Mouse (Mus musculus) kidney, postnatal 0 days (tissue): ENCODE data around the gene Dnajc2. TPM values are rescaled to one million over a fixed set of nuclear protein-coding genes. Genes with fewer than 3 reads are reported as not detected.

Source experiments
- ATAC-seq: fragments of 200-750 bp; cut with Nextera tagmentation; replicated peaks from 2 replicates; pipeline ENCODE4 v1.8.0; 2017; ENCODE audit warnings: low read depth, moderate number of reproducible peaks, moderate TSS enrichment, moderate library complexity; ENCODE audit not compliant: low FRiP score
- DNase-seq: peaks from one replicate; pipeline ENCODE4 v3.0.0-alpha.2; 2016; ENCODE audit warnings: low spot score
- H3K27ac ChIP-seq: fragments of 300-500 bp; sonication (generic); 2 replicates; pipeline ENCODE4 v1.5.1; 2014; ENCODE audit warnings: mild to moderate bottlenecking
- H3K27me3 ChIP-seq: fragments of 300-500 bp; sonication (generic); 2 replicates; pipeline ENCODE4 v1.6.1; 2014; ENCODE audit warnings: low read length, mixed read lengths; ENCODE audit not compliant: insufficient read depth
- H3K36me3 ChIP-seq: fragments of 300-500 bp; sonication (generic); 2 replicates; pipeline ENCODE4 v1.6.1; 2014; ENCODE audit warnings: low read length, mixed read lengths; ENCODE audit not compliant: insufficient read depth
- H3K4me1 ChIP-seq: fragments of 300-500 bp; sonication (generic); replicated peaks from 2 replicates; pipeline ENCODE4 v1.6.1; 2014; ENCODE audit warnings: antibody characterized with exemption, low read length, mixed read lengths; ENCODE audit not compliant: insufficient read depth
- H3K4me2 ChIP-seq: fragments of 300-500 bp; sonication (generic); 2 replicates; pipeline ENCODE4 v1.6.1; 2014; ENCODE audit warnings: mild to moderate bottlenecking, low read length, moderate library complexity, mixed read lengths
- H3K4me3 ChIP-seq: fragments of 300-500 bp; sonication (generic); replicated peaks from 2 replicates; pipeline ENCODE4 v1.5.1; 2014; ENCODE audit warnings: low read depth, low read length
- H3K9ac ChIP-seq: fragments of 300-500 bp; sonication (generic); 2 replicates; pipeline ENCODE4 v1.6.1; 2014; ENCODE audit warnings: low read depth, low read length
- H3K9me3 ChIP-seq: fragments of 300-500 bp; sonication (generic); replicated peaks from 2 replicates; pipeline ENCODE4 v1.6.1; 2016; ENCODE audit warnings: low read length, inconsistent platforms, mixed read lengths
- CTCF ChIP-seq: IDR thresholded peaks from 2 replicates; pipeline ENCODE4 v1.5.1; 2016; ENCODE audit warnings: antibody characterized with exemption, low read depth, mild to moderate bottlenecking, moderate library complexity
- WGBS: fragments of 180-500 bp; shearing (Covaris S2); extraction: QIAGEN DNeasy Blood & Tissue Kit; methylation state at CpG from one replicate; pipeline ENCODE4 v1.1.7; 2014; 5-methylcytosine and 5-hydroxymethylcytosine counted together
- polyA plus RNA-seq: library from polyadenylated mRNA; unstranded; fragments of >200 nt; fragmentation: Nextera tagmentation; extraction: Ambion mirVana; gene quantifications from 2 replicates; pipeline ENCODE4 v1.2.1, GENCODE M21; 2015

Dnajc2 gene
- polyA plus RNA-seq, 1 experiment from 2014 or later = 77.8 TPM

DNA sequence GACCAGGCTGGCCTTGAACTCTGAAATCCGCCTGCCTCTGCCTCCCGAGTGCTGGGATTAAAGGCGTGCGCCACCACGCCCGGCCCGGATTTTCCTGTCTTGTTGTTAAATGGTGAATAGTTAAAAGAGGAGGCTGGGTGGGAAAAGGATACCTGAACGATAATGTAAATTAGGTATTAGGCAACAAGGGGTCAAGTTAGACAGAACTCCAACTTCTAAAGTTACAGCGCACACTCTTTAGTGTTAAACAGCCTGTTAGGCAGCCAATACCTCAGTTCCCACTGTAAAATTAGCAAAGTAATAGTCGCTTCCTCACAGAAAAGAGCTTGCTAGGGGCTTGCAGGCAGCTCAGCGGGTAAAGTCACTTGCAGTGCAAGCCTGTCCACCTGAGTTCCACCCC is 49.0 kb downstream of the Dnajc2 start:
- Histone ChIP-seq H3K9me3 (no peaks in the 10 kb centered on the region), H3K27ac (no peak overlapping the region), H3K36me3 (peaks cover 11% of the 10 kb centered on the region; the same call in 1 of the 2 replicates), H3K9ac (no peak overlapping the region), H3K4me3 (no peak overlapping the region), H3K4me1 (peaks cover 3% of the 10 kb centered on the region; the same call in 1 of the 2 replicates), H3K27me3 (no peaks in the 10 kb centered on the region), H3K4me2 (no peak overlapping the region)
- TF ChIP-seq CTCF = no peak
- no peak for ATAC-seq
- 85% methylated on average over 11 of the region's 11 CpGs for WGBS
- DNase-seq = no peak

DNA sequence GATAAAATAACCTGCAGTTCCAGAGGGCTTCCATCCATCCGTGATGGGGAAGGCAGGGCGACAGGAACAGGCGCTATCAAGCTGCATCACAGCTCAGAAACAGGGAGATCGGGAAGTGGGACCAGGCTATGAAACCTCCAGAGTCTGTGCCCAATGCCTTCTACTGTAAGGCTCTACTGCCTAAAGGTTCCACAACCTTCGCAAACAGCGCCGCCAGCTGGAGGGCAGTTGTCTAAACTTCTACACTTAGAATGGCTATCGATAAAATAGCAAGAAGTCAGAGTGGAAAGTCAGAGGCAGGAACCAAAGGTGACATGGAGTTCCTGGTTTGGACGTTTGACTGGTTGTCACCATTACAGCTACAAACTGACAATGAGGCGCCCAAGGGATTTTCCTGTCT is 49.5 kb downstream of the Dnajc2 start:
- TF ChIP-seq CTCF = peak; percentile 77
- Histone ChIP-seq H3K4me1 (peaks cover 3% of the 10 kb centered on the region; the same call in 1 of the 2 replicates), H3K9me3 (no peaks in the 10 kb centered on the region), H3K27ac (no peak overlapping the region), H3K4me3 (peak overlapping the region; percentile 4; the same call in 1 of the 2 replicates), H3K9ac (no peak overlapping the region), H3K4me2 (0 out of 2 replicates have a peak overlapping the region, but pooled peaks have one; percentile 3), H3K27me3 (no peaks in the 10 kb centered on the region), H3K36me3 (peaks cover 10% of the 10 kb centered on the region; the same call in 1 of the 2 replicates)
- ATAC-seq (no peak), DNase-seq (peak; percentile 79)
- 32% methylated on average over 10 of the region's 10 CpGs for WGBS

DNA sequence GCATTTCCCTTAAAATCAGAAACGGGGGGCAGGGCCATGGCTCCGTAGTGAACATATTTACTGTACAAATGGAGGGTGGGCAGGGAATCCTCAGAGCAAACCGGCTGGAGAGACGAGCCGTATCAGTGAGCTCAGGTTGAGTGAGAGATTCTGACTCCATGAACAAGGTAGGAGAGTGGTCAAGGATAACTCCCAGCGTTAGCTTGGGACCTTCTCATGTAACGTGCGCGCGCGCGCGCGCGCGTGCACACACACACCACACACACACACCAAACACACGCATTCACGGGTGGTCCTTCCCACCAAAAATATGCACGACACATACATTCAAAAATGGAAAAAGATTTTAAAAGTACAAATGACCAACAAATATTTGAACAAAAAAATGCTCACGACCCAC is 50.0 kb downstream of the Dnajc2 start:
- Histone ChIP-seq H3K27me3 (no peaks in the 10 kb centered on the region), H3K27ac (no peak overlapping the region), H3K4me1 (peaks cover 3% of the 10 kb centered on the region; the same call in 1 of the 2 replicates), H3K9ac (no peak overlapping the region), H3K4me3 (peak overlapping the region; percentile 4; the same call in 1 of the 2 replicates), H3K4me2 (peak overlapping the region; percentile 3; the same call in 1 of the 2 replicates), H3K9me3 (no peaks in the 10 kb centered on the region), H3K36me3 (0 out of 2 replicates have a peak, but pooled peaks cover 6% of the 10 kb centered on the region)
- DNase-seq (no peak), ATAC-seq (no peak)
- TF ChIP-seq CTCF = no peak
- WGBS = 81% methylated on average over 20 of the region's 20 CpGs

DNA sequence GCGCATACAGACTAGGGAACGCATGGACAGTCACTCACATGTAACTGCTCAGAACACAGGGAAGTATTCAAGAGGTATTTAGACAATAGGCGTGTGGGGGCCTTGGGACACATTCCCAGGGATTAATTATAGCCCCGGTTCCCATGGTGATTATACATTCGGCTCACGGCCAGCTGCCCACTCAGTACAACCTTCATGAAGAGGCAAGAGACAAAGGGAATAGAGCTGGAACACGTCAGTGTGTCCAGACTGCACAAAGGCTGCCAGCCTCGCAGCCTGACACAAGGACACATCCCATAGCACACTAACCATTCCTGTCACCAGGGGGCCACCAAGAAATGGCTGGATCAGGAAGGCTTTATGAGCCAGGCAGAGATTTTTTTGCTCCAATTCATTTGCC is 52.1 kb downstream of the Dnajc2 start:
- 14% methylated on average over 8 of the region's 8 CpGs for WGBS
- Histone ChIP-seq H3K4me3 (no peak overlapping the region), H3K27me3 (no peaks in the 10 kb centered on the region), H3K9ac (no peak overlapping the region), H3K27ac (peak overlapping the region; percentile 58), H3K36me3 (no peaks in the 10 kb centered on the region), H3K4me1 (peaks cover 3% of the 10 kb centered on the region; the same call in 1 of the 2 replicates), H3K4me2 (0 out of 2 replicates have a peak overlapping the region, but pooled peaks have one; percentile 2), H3K9me3 (no peaks in the 10 kb centered on the region)
- TF ChIP-seq CTCF = peak; percentile 83
- peak; percentile 41 for ATAC-seq
- peak; percentile 80 for DNase-seq

DNA sequence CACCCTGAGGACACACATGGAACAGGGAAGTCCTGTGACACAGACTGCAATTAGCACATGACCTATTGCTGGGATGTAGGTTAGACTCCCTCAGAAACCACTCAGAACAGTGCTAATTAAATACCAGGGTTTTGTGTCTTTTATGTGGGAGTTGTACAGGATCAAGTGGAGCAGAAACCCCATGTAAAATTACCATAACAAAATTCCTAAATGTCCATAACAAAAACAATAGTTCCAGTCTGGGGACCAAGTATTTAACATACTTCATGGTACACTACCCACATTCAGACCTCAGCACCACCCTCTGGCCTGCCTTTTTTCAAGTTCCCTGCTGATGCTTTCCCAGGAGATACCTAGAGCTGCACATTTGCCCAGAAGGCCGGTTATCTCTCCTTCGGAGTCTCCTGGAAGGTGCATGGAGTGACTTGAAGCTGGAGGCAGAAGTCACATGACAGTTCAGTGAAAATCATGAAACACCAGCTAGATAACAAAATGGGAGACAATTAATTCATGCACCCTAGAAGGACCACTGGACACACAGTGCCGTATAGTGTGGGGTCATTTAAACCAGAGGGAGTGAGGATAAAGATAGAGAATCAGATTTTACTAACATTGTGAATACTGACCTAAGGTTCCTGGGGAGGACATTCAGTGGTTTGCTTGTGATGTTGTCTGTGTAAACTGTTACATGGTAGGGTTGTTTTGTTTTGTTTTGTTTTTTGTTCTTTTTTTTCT is 52.7 kb downstream of the Dnajc2 start:
- Histone ChIP-seq H3K36me3 (no peaks in the 10 kb centered on the region), H3K9me3 (no peaks in the 10 kb centered on the region), H3K27ac (peak overlapping the region; percentile 58), H3K27me3 (no peaks in the 10 kb centered on the region), H3K4me3 (no peak overlapping the region), H3K4me1 (peaks cover 3% of the 10 kb centered on the region; the same call in 1 of the 2 replicates), H3K4me2 (no peak overlapping the region), H3K9ac (no peak overlapping the region)
- DNase-seq (no peak), ATAC-seq (no peak; the same call in 1 of the 2 replicates)
- TF ChIP-seq CTCF = no peak
- WGBS = 56% methylated on average over 3 of the region's 3 CpGs

DNA sequence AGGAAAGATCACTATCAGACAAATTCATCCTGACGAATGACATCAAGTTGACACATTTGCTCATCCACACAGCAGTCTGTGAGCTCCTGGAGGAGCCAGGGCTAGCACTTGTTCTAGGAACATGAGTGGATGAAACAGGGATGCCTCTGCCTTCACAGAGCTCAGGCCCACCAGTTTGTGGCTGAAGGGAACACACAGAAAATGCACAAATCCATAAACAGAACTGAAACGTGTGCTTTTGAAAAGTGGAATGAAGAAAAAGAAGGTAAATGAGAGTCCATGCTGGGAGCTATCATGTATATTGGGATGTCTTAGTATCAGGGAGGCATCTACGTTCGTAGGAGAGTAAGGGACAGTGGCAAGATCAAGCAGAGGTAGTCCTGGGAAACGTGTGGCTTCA is 55.9 kb downstream of the Dnajc2 start:
- no peak for TF ChIP-seq CTCF
- Histone ChIP-seq H3K9me3 (no peaks in the 10 kb centered on the region), H3K4me3 (no peak overlapping the region), H3K4me1 (peaks cover 3% of the 10 kb centered on the region; the same call in 1 of the 2 replicates), H3K4me2 (no peak overlapping the region), H3K27me3 (no peaks in the 10 kb centered on the region), H3K9ac (no peak overlapping the region), H3K36me3 (no peaks in the 10 kb centered on the region), H3K27ac (no peak overlapping the region)
- no peak for DNase-seq
- no peak for ATAC-seq
- 74% methylated on average over 5 of the region's 5 CpGs for WGBS
